Mouse (Mus musculus): ENCODE data around the gene Mpv17l2. TPM values are rescaled to one million over a fixed set of nuclear protein-coding genes. Genes with fewer than 3 reads are reported as not detected.

Gene Mpv17l2
- polyA plus RNA-seq, 1 experiment from 2014 or later = 32.7 TPM

DNA sequence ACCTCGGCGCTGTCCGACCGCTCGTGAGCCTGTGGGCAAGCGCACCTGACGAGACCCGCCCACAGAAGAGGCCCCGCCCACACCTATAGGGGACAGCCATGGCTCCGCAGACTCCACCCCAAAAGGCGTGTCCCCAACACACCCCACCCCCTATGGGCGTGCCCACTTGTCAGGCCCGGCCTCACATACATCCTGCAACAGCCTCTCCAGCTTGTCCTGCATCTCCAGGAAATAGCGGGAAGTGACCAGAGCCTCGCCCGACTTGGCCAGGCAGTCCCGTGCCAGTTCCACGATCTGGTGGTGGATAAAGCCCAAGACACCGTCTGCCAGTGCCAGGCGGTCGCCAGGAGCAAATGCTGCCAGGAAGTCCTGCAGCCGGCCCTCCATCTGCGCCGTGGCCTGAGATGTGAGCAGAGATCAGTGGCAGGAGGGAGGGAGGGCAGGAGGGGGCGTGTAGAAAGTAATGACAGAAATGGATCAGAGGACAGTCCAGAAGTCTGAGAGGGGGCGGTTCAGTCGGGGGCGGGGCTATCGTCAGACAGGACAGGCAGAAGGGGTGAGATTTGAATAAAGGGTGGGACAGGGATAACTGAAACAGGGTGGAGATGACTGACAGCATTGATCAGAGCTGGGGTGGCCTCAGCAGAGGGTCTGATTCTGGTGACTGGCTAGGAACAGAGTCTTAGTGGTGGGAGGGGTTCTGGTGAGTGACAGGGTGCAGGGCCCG is 27.4 kb upstream of the Mpv17l2 start:
- Histone ChIP-seq H3K4me1 (peaks cover 38% of the 10 kb centered on the region), H3K9ac (no peak overlapping the region), H3K36me3 (peaks cover 59% of the 10 kb centered on the region), H3K4me3 (no peak overlapping the region), H3K9me3 (no peaks in the 10 kb centered on the region), H3K27me3 (peaks cover 5% of the 10 kb centered on the region; the same call in 1 of the 2 replicates), H3K4me2 (replicated peaks) (0 out of 2 replicates have a peak overlapping the region, but pooled peaks have one; percentile 15), H3K27ac (no peak overlapping the region)
- ATAC-seq (ENCODE audit: insufficient number of reproducible peaks, insufficient read depth, low FRiP score, low TSS enrichment) = no peak
- WGBS = 16% methylated on average over 30 of the region's 30 CpGs

DNA sequence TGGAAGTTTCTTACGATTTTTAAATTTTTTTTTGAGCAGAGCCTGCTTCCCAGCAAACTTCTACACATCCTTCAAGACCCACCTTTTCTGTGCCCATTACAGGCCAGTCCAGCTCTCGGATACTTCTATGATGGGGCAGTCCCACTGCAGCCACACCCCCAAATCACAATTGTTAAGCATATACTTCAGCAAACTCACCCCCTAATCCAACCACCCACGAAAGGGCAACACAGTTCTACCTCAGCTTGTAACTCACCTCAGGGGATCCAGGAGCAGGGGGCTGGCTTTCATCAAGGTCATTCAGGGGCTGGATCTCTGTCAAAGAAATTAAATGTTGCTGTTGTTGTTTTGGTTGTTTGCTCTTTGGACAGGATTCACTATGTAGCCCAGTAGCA is 26.3 kb upstream of the Mpv17l2 start:
- H3K4me1 ChIP-seq = peaks cover 31% of the 10 kb centered on the region

DNA sequence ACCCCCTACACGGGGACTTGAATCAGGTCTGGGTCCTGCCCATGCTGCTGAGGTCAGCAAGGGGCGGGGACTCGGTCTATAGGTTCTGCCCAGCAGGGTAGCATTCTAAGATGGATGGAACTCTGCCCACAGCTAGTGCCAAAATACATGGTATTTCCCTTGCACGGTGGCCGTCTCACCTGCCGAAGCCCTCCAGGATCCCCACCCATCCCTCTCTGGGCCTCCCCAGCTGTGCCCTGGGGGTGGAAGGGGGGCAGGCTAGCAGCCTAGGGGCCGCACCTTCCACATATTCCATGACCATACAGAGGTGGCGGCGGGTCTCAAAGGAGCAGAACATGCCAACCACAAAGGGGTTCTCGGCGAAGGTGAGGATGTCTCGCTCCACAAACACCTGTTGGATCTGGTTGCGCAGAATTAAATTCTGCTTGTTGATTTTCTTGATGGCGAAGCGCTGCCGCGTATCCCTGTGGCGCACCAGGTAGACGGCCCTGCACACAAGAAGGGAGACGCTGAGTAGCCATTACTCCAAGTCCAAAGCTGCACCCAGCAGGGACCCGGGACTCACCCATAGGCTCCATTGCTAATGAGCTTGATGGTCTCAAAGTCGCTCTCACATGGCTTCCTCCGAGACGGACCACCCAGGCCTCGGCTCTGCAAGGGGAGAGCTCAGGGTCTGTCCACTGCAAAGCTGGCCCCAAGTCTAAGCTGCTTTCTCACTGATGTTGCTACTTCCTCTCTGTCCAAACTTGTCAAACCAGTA is 25.7 kb upstream of the Mpv17l2 start:
- no peak overlapping the region for H3K4me3 ChIP-seq
- H3K27ac ChIP-seq = no peak overlapping the region
- WGBS = 87% methylated on average over 25 of the region's 25 CpGs
- peaks cover 26% of the 10 kb centered on the region for H3K4me1 ChIP-seq
- no peak overlapping the region for H3K4me2 ChIP-seq (replicated peaks)
- no peak for ATAC-seq (ENCODE audit: insufficient number of reproducible peaks, insufficient read depth, low FRiP score, low TSS enrichment)
- H3K36me3 ChIP-seq = peaks cover 70% of the 10 kb centered on the region
- H3K9me3 ChIP-seq = no peaks in the 10 kb centered on the region
- H3K27me3 ChIP-seq = peaks cover 5% of the 10 kb centered on the region; the same call in 1 of the 2 replicates
- no peak overlapping the region for H3K9ac ChIP-seq

More for the DNA sequence above, 26.3 kb upstream of the Mpv17l2 start:
- no peak for ATAC-seq (ENCODE audit: insufficient number of reproducible peaks, insufficient read depth, low FRiP score, low TSS enrichment)
- no peaks in the 10 kb centered on the region for H3K9me3 ChIP-seq
- H3K36me3 ChIP-seq = peaks cover 64% of the 10 kb centered on the region
- H3K4me2 ChIP-seq (replicated peaks) = no peak overlapping the region
- H3K27me3 ChIP-seq = peaks cover 5% of the 10 kb centered on the region; the same call in 1 of the 2 replicates
- WGBS = 89% methylated on average over 3 of the region's 3 CpGs
- no peak overlapping the region for H3K4me3 ChIP-seq
- H3K9ac ChIP-seq = no peak overlapping the region
- H3K27ac ChIP-seq = no peak overlapping the region

DNA sequence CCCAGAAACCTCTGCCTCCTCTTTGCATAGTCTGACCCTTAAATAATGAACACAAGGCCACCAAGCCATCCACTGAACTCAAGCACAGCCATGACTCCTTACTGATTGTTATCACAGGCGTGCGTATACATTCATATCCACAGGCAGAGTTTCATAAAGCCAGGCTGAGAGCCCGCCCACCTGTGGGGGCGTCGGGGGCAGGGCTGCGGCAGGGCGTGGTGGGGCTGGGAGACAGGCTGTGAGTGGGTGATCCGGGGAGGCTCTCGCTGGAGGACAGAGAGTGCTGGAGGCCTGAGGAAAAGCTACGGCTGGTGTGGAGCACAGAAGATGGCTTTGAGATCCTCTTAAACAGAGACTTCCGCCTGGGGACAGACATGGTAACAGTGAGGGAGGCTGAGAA is 19.3 kb upstream of the Mpv17l2 start:
- Histone ChIP-seq H3K9ac (no peak overlapping the region), H3K9me3 (no peaks in the 10 kb centered on the region), H3K4me2 (replicated peaks) (no peak overlapping the region), H3K4me1 (peaks cover 18% of the 10 kb centered on the region), H3K27ac (no peak overlapping the region), H3K36me3 (peaks cover 63% of the 10 kb centered on the region), H3K4me3 (no peak overlapping the region), H3K27me3 (no peaks in the 10 kb centered on the region)
- ATAC-seq (ENCODE audit: insufficient number of reproducible peaks, insufficient read depth, low FRiP score, low TSS enrichment) = no peak
- 80% methylated on average over 11 of the region's 11 CpGs for WGBS

DNA sequence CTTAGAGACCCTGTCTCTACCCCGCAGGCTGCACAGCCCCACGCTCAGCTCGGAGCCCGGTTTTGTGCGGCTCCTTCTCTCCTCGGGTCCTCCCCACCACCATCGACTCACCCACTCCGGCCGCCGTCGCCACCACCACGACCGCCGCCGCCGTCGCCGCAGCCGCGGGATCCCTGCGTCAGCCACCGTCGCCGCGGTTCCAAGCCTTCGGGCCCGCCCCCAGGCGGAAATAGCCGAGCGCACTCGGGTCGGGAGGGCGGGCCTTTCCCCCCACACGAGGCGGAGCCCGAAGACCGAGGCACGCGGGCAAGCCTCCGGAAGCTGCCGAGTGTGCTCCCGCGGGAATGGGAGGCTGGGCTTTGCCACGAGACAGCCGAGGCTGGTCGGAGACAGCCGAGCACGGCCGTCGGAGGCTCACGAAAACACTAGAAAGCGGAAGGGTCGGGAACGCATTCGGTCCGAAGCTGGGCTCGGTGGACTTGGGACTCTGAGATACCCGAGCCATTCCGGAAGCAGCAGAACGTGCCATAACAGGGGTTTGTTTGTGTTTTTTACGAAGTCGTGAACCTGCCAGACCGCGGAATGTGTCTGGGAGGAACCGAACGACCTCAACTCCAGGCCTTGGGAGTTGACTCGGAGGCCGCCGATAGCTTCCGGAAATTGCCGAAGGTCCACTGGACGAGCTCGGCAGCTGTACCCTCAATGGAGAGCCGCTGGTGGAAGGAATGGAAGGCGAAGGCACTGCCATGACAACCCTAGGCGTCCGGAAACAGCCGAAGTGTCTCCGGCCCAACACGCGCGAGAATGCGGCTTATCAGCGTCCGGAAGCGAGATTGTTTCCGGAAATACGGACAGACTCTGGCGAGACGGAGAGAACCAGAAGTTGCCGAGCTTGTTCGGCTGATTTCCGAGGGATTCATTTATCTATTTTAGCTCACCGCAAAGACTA is 16.0 kb upstream of the Mpv17l2 start, which contains the start of gene Pik3r2:
Pik3r2 (minus strand) TSS at position 218 of the 949 bp plus-strand sequence.
- H3K4me1 ChIP-seq = peaks cover 40% of the 10 kb centered on the region
- H3K4me3 ChIP-seq = peak within 1 kb of the TSS; percentile 59
- peaks cover 64% of the 10 kb centered on the region for H3K36me3 ChIP-seq
- no peaks in the 10 kb centered on the region for H3K27me3 ChIP-seq
- H3K27ac ChIP-seq = peak within 1 kb of the TSS; percentile 96
- WGBS = under 1% methylated on average over 94 of the region's 94 CpGs
- no peaks in the 10 kb centered on the region for H3K9me3 ChIP-seq
- ATAC-seq (ENCODE audit: insufficient number of reproducible peaks, insufficient read depth, low FRiP score, low TSS enrichment) = peak; percentile 86
- H3K4me2 ChIP-seq (replicated peaks) = peak within 1 kb of the TSS; percentile 88
- H3K9ac ChIP-seq = peak within 1 kb of the TSS; percentile 87

DNA sequence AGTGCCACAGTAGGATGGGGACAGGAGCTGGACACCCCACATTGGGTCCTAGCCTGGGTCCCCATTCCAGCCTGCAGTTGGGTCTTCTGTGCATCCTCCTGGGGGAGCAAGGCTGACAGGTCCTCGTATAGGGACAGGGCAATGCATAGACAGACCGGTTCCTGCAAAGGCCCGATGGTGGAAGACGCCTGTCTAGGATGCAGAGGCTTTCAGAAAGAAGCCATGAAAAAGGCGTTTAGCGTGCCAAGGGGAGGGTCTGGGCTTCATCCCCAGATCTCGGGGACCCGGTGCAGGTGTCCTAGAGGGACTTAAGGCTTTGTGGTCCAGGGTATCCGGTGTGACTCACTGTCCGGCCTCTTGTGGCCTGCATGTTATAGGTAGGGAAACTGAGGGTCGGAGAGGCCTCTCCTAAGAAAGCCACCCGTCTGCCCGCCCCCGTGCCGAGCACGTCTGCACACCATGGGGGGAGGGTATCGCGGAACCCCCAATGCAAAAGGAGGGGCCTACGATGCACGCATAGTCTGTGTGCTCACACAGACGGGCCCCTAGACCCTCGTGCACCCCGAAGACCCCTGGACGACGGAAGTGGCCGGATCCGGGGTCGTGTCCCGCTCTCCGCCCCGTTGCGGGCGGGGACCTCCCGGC is 15.2 kb upstream of the Mpv17l2 start:
- H3K36me3 ChIP-seq = peaks cover 66% of the 10 kb centered on the region
- H3K9ac ChIP-seq = peak overlapping the region; percentile 87
- H3K4me1 ChIP-seq = peaks cover 40% of the 10 kb centered on the region
- 4% methylated on average over 34 of the region's 34 CpGs for WGBS
- H3K27me3 ChIP-seq = no peaks in the 10 kb centered on the region
- H3K4me3 ChIP-seq = peak overlapping the region; percentile 59
- H3K4me2 ChIP-seq (replicated peaks) = peak overlapping the region; percentile 88
- H3K9me3 ChIP-seq = no peaks in the 10 kb centered on the region
- H3K27ac ChIP-seq = peak overlapping the region; percentile 96
- peak; percentile 24 for ATAC-seq (ENCODE audit: insufficient number of reproducible peaks, insufficient read depth, low FRiP score, low TSS enrichment)

DNA sequence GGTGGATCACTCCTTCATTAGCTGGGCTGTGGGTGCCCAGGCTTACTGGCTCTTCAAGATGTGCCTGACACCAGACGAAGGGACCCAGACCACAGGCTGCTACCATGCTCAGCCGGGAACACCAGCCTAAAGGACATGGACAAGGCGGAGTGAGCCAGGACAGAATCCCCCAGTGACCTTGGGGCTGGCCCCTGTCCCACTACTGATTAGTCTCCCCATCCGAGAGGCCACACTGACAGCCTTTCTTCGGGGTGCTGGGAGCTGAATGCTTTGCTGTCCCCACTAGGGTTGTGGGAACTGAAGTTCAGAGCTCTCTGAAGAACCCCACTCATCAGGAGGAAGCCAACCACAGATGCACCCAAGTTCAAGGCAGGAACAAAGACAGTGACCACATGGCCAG is 14.5 kb upstream of the Mpv17l2 start:
- Histone ChIP-seq H3K27ac (no peak overlapping the region), H3K4me2 (replicated peaks) (peak overlapping the region; percentile 88), H3K4me1 (peaks cover 40% of the 10 kb centered on the region), H3K36me3 (peaks cover 67% of the 10 kb centered on the region), H3K9me3 (no peaks in the 10 kb centered on the region), H3K4me3 (peak overlapping the region; percentile 59), H3K9ac (peak overlapping the region; percentile 87), H3K27me3 (no peaks in the 10 kb centered on the region)
- no peak for ATAC-seq (ENCODE audit: insufficient number of reproducible peaks, insufficient read depth, low FRiP score, low TSS enrichment)
- 86% methylated on average over 5 of the region's 5 CpGs for WGBS

DNA sequence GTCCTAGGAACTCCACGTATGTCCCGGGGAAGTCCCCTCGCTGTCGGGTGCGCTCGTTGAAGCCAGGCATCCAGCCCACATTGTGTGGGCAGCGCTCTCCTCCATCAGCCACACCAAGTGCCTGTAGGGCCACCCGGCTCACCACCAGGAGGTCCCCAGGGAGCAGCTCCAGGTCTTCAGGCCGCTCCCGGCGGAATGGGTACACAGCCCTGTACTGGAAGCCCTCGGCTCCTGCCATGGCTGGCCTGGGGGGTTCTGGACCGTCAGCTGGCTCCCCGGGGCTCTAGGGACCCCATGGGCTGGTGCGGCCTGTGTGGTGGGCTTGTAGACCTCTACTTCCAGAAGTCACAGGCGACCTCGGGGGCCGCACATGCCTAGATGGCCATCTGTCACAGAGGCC is 14.0 kb upstream of the Mpv17l2 start:
- Histone ChIP-seq H3K4me2 (replicated peaks) (peak overlapping the region; percentile 88; the same call in 1 of the 2 replicates), H3K36me3 (peaks cover 64% of the 10 kb centered on the region), H3K27ac (no peak overlapping the region), H3K27me3 (no peaks in the 10 kb centered on the region), H3K4me3 (peak overlapping the region; percentile 6; the same call in 1 of the 2 replicates), H3K9me3 (no peaks in the 10 kb centered on the region), H3K9ac (peak overlapping the region; percentile 34; the same call in 1 of the 2 replicates), H3K4me1 (peaks cover 40% of the 10 kb centered on the region)
- ATAC-seq (ENCODE audit: insufficient number of reproducible peaks, insufficient read depth, low FRiP score, low TSS enrichment) = no peak
- WGBS = 93% methylated on average over 18 of the region's 18 CpGs

DNA sequence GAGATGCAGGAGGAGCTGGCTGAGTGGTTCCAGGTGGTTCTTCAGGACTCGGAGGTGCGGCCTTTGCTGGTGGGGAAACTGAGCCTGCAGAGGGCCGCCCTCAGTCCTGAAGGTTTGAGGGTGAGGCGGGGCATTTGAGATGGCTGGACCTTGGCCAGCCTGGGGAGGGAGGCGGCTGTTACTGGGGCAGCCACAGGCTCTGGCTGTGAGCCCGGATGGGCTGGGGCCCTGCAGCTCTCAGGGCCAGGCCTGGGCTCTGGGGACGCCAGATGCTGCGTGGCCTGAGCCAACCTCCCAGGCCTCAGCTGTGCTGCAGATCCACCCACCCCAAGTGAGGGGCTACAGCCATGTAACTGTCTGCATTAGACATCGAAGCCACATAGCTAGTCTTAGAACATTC is 13.1 kb upstream of the Mpv17l2 start:
- WGBS = 79% methylated on average over 9 of the region's 9 CpGs
- Histone ChIP-seq H3K27ac (peak overlapping the region; percentile 18; the same call in 1 of the 2 replicates), H3K27me3 (no peaks in the 10 kb centered on the region), H3K9me3 (no peaks in the 10 kb centered on the region), H3K9ac (0 out of 2 replicates have a peak overlapping the region, but pooled peaks have one; percentile 34), H3K4me3 (no peak overlapping the region), H3K36me3 (peaks cover 60% of the 10 kb centered on the region), H3K4me1 (peaks cover 40% of the 10 kb centered on the region), H3K4me2 (replicated peaks) (0 out of 2 replicates have a peak overlapping the region, but pooled peaks have one; percentile 3)
- no peak for ATAC-seq (ENCODE audit: insufficient number of reproducible peaks, insufficient read depth, low FRiP score, low TSS enrichment)

DNA sequence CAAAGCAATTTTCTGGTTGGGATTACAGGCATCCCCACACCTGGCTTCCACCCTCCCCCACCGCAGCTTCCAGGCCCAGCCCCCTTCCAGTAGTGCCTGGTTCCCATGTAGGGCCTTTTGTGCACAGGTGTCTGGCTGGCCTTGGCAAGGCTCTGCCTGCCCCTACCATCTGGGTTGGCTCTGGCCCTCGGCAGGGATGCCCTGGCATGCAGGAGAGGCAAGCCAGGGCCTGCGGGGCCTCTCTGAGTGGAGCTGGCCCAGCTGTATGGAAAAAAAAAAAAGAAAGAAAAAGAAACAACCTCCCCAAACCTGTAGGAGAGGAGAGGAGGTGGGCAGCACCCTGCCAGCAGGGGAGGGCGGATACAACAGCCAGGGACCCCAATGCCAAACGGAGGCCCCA is 12.7 kb upstream of the Mpv17l2 start:
- Histone ChIP-seq H3K4me2 (replicated peaks) (no peak overlapping the region), H3K4me1 (peaks cover 39% of the 10 kb centered on the region), H3K27ac (0 out of 2 replicates have a peak overlapping the region, but pooled peaks have one; percentile 23), H3K4me3 (no peak overlapping the region), H3K9me3 (no peaks in the 10 kb centered on the region), H3K9ac (0 out of 2 replicates have a peak overlapping the region, but pooled peaks have one; percentile 34), H3K36me3 (peaks cover 60% of the 10 kb centered on the region), H3K27me3 (no peaks in the 10 kb centered on the region)
- whole genome bisulfite sequencing = 78% methylated on average over 5 of the region's 5 CpGs
- ATAC-seq (ENCODE audit: insufficient number of reproducible peaks, insufficient read depth, low FRiP score, low TSS enrichment) = no peak
